Mouse (Mus musculus) midbrain, embryonic 15.5 days (tissue): ENCODE results near the gene Esrrb. TPM values are rescaled to one million over a fixed set of nuclear protein-coding genes. Genes with fewer than 3 reads are reported as not detected.

Experiments
- ATAC-seq: fragments of 200-750 bp; cut with Nextera tagmentation; replicated peaks from 2 replicates; pipeline ENCODE4 v1.8.0; 2017; ENCODE audit warnings: moderate TSS enrichment
- H3K27ac ChIP-seq: fragments of 300-500 bp; sonication (generic); 2 replicates; pipeline ENCODE4 v1.5.1; 2015; ENCODE audit warnings: mild to moderate bottlenecking, inconsistent platforms
- H3K27me3 ChIP-seq: fragments of 300-500 bp; sonication (generic); replicated peaks from 2 replicates; pipeline ENCODE4 v1.6.1; 2015; ENCODE audit warnings: inconsistent platforms
- H3K36me3 ChIP-seq: fragments of 300-500 bp; sonication (generic); replicated peaks from 2 replicates; pipeline ENCODE4 v1.6.1; 2015; ENCODE audit warnings: inconsistent platforms
- H3K4me1 ChIP-seq: fragments of 300-500 bp; sonication (generic); 2 replicates; pipeline ENCODE4 v1.6.1; 2015; ENCODE audit warnings: inconsistent platforms
- H3K4me2 ChIP-seq: fragments of 300-500 bp; sonication (generic); 2 replicates; pipeline ENCODE4 v1.6.1; 2015; ENCODE audit warnings: inconsistent platforms, mild to moderate bottlenecking, moderate library complexity
- H3K4me3 ChIP-seq: fragments of 300-500 bp; sonication (generic); 2 replicates; pipeline ENCODE4 v1.5.1; 2015; ENCODE audit warnings: mild to moderate bottlenecking, inconsistent platforms
- H3K9ac ChIP-seq: fragments of 300-500 bp; sonication (generic); 2 replicates; pipeline ENCODE4 v1.6.1; 2015; ENCODE audit warnings: mild to moderate bottlenecking, inconsistent platforms
- H3K9me3 ChIP-seq: fragments of 300-500 bp; sonication (generic); 2 replicates; pipeline ENCODE4 v1.6.1; 2016; ENCODE audit warnings: inconsistent platforms
- WGBS: fragments of 180-500 bp; shearing (Covaris S2); methylation state at CpG from one replicate; pipeline ENCODE4 v1.1.7; 2015; ENCODE audit warnings: mixed read lengths; 5-methylcytosine and 5-hydroxymethylcytosine counted together
- polyA plus RNA-seq: library from polyadenylated mRNA; unstranded; fragments of >200 nt; fragmentation: Nextera tagmentation; extraction: Ambion mirVana; gene quantifications from 2 replicates; pipeline ENCODE4 v1.2.1, GENCODE M21; 2015

Esrrb gene
- polyA plus RNA-seq: 4.6 and 5.5 TPM in 2 replicates

DNA sequence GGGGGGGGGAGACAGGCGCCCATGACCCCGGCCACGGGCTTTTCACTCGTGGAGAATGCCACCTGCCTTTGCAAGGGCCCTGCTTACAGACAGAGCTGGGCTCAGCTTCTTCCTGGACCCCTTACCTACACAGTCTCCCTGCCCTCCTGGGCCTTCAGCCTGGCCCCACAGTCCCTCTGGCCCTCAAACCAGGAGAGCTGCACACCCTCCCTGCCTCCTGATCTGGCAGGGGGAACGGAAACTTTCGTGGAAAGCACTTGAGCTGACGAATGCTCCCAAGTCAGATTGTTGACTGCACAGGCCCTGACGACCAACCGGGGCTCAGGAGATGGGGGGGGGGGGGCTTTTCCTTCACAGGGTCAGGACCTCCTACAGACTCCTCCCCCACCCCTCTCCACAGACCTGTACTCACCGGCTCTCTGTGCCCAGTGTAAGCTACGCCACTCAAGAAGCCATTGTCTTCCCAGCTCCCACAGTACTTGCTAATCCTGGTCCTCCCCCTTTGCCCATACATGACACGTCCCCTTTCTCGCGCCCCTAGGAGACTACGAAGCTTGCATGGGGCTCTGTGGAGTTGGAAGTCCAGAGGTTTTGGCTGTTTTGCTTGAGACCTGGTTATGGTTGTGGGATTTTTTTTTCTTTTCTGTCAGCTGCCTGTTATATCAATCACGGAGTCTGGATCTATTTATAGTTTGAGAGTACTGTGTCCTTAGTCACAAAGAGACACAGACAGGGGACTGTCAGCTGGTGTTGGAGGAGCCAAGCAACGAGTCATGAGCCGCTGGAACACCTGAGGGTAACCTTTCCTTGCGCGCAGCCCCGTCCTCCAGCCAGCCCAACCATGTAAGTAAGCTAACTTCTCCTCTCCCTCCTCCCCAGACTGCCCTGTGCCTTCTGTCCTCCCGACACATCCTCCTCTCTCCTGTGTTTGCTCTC, at the start of gene Esrrb:
Gene Esrrb, plus strand, starts transcription at position 422 of the 936 bp plus-strand sequence.
- Histone ChIP-seq H3K9ac (no peak within 1 kb of the TSS), H3K9me3 (no peaks in the 10 kb centered on the region), H3K27me3 (0 out of 2 replicates have a peak, but pooled peaks cover 6% of the 10 kb centered on the region), H3K36me3 (no peaks in the 10 kb centered on the region), H3K4me2 (no peak within 1 kb of the TSS), H3K4me3 (no peak within 1 kb of the TSS), H3K27ac (no peak within 1 kb of the TSS), H3K4me1 (peaks cover 38% of the 10 kb centered on the region)
- peak; percentile 50; the same call in 1 of the 2 replicates for ATAC-seq
- 28% methylated on average over 22 of the region's 22 CpGs for WGBS

GRCm38 (mm10) chr12:86320629-86321028, 40.3 kb upstream of the Esrrb start:
- Histone ChIP-seq H3K9me3 (no peaks in the 10 kb centered on the region), H3K4me2 (no peak overlapping the region), H3K27me3 (peaks cover 6% of the 10 kb centered on the region; the same call in 1 of the 2 replicates), H3K9ac (no peak overlapping the region), H3K4me3 (no peak overlapping the region), H3K4me1 (no peaks in the 10 kb centered on the region), H3K27ac (no peak overlapping the region), H3K36me3 (no peaks in the 10 kb centered on the region)
- no peak for ATAC-seq
- WGBS: 27% methylated on average over 12 of the region's 12 CpGs

GRCm38 (mm10) chr12:86324297-86324696, 36.6 kb upstream of the Esrrb start:
- H3K4me3 ChIP-seq: no peak overlapping the region
- WGBS: 39% methylated on average over 3 of the region's 3 CpGs
- H3K27ac ChIP-seq: no peak overlapping the region
- no peak overlapping the region for H3K9ac ChIP-seq
- H3K4me2 ChIP-seq: no peak overlapping the region
- peaks cover 2% of the 10 kb centered on the region for H3K27me3 ChIP-seq
- H3K4me1 ChIP-seq: no peaks in the 10 kb centered on the region
- H3K36me3 ChIP-seq: no peaks in the 10 kb centered on the region
- ATAC-seq: no peak
- no peaks in the 10 kb centered on the region for H3K9me3 ChIP-seq

GRCm38 (mm10) chr12:86329813-86330212, 31.1 kb upstream of the Esrrb start:
- peaks cover 3% of the 10 kb centered on the region; the same call in 1 of the 2 replicates for H3K27me3 ChIP-seq
- WGBS: 57% methylated on average over 4 of the region's 4 CpGs
- no peaks in the 10 kb centered on the region for H3K36me3 ChIP-seq
- no peak overlapping the region for H3K4me3 ChIP-seq
- no peak overlapping the region for H3K27ac ChIP-seq
- no peak overlapping the region for H3K9ac ChIP-seq
- no peaks in the 10 kb centered on the region for H3K9me3 ChIP-seq
- no peak for ATAC-seq
- H3K4me2 ChIP-seq: no peak overlapping the region
- peaks cover 7% of the 10 kb centered on the region; the same call in 1 of the 2 replicates for H3K4me1 ChIP-seq

GRCm38 (mm10) chr12:86330684-86331083, 30.2 kb upstream of the Esrrb start:
- no peaks in the 10 kb centered on the region for H3K36me3 ChIP-seq
- 62% methylated on average over 9 of the region's 9 CpGs for WGBS
- H3K27ac ChIP-seq: no peak overlapping the region
- peaks cover 7% of the 10 kb centered on the region; the same call in 1 of the 2 replicates for H3K4me1 ChIP-seq
- no peaks in the 10 kb centered on the region for H3K9me3 ChIP-seq
- no peak overlapping the region for H3K9ac ChIP-seq
- no peak overlapping the region for H3K4me3 ChIP-seq
- peaks cover 3% of the 10 kb centered on the region; the same call in 1 of the 2 replicates for H3K27me3 ChIP-seq
- H3K4me2 ChIP-seq: no peak overlapping the region
- ATAC-seq: no peak

DNA sequence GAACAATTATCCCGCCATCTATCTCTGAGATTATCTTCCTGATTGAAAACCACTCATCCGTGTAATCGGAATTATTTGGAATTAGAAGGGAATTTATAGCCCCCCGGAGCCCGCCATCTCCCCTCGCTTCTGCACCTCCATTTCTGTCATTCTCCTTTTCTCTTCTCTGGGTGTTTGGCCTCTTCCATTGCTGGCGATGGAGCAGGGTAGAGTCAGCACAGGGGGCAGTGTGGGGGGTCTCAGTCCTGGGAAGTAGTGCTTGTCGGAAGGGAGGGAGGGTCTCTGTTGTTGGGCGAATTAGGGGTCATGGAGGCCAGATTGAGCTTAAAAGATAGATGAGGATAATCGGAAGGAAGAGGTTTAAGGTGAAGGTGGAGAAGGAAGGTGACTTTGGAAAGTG, 29.7 kb upstream of the Esrrb start:
- Histone ChIP-seq H3K27ac (no peak overlapping the region), H3K4me1 (peaks cover 7% of the 10 kb centered on the region; the same call in 1 of the 2 replicates), H3K4me3 (no peak overlapping the region), H3K36me3 (no peaks in the 10 kb centered on the region), H3K9ac (no peak overlapping the region), H3K4me2 (no peak overlapping the region), H3K27me3 (peaks cover 3% of the 10 kb centered on the region; the same call in 1 of the 2 replicates), H3K9me3 (no peaks in the 10 kb centered on the region)
- ATAC-seq: no peak
- 44% methylated on average over 10 of the region's 10 CpGs for WGBS

DNA sequence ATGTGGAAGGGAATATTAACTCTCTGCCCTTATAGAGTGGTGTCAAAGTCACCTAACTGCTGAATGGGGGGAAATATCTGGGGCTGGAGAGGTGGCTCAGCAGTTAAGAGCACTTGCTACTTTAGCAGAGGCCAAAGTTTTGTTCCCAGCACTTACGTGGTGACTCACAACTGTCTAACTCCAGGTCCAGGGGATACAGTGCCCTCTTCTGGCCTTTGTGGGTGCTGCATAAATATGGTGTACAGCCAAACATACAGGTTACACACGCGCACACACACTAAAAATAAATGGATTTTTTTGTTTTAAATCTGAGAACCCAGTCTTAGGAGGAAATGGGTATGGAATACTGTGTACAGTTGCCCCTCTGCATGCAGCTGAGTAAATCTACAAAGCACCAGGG, 24.7 kb upstream of the Esrrb start:
- Histone ChIP-seq H3K4me1 (peaks cover 1% of the 10 kb centered on the region; the same call in 1 of the 2 replicates), H3K27ac (no peak overlapping the region), H3K4me2 (no peak overlapping the region), H3K9ac (no peak overlapping the region), H3K27me3 (0 out of 2 replicates have a peak, but pooled peaks cover 3% of the 10 kb centered on the region), H3K4me3 (no peak overlapping the region), H3K9me3 (no peaks in the 10 kb centered on the region), H3K36me3 (no peaks in the 10 kb centered on the region)
- no peak for ATAC-seq
- 94% methylated on average over 3 of the region's 3 CpGs for WGBS

DNA sequence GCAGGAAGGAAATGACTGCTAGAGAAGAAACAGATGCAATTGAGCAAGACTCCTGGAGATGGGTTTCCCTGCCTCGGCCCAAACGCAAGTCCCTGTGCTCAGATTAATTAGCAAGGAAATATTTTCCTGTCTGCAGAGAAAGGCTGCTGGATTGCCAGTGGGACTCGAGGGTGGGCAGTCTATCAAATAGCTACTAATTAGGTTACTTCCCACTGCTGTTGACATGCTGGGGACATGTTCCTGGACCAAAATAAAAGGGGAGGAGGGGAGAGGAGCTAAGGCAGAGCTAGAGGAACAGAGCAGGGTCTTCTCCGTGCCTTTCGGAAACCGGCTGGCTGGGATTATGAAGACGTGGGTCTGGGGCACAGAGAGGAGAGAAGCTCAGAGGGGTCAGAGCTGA, 24.0 kb upstream of the Esrrb start:
- Histone ChIP-seq H3K36me3 (no peaks in the 10 kb centered on the region), H3K9ac (no peak overlapping the region), H3K4me3 (no peak overlapping the region), H3K4me2 (no peak overlapping the region), H3K9me3 (no peaks in the 10 kb centered on the region), H3K27ac (no peak overlapping the region), H3K4me1 (no peaks in the 10 kb centered on the region), H3K27me3 (0 out of 2 replicates have a peak, but pooled peaks cover 3% of the 10 kb centered on the region)
- WGBS: 52% methylated on average over 7 of the region's 7 CpGs
- no peak for ATAC-seq

DNA sequence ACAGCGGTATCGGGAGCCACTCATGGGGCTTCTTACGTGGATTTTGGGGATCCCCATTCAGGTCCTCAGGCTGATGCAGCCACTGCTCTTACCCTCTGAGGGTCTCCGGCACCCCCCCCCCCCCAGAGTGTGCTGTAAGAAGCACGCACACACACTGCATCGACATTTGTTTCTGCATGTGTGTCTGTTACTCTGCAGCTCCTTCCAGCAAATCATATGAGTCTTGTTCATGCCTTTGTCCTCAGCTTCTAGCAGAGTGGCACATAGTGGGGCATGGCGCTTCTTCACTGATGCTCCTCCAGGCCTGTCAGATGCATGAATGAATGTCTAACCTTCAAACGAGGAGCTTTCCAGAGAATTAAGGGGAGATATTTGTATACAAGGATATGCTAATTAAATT, 11.4 kb upstream of the Esrrb start:
- Histone ChIP-seq H3K27ac (no peak overlapping the region), H3K4me1 (peaks cover 8% of the 10 kb centered on the region), H3K9ac (no peak overlapping the region), H3K4me3 (no peak overlapping the region), H3K27me3 (0 out of 2 replicates have a peak, but pooled peaks cover 3% of the 10 kb centered on the region), H3K9me3 (no peaks in the 10 kb centered on the region), H3K4me2 (no peak overlapping the region), H3K36me3 (no peaks in the 10 kb centered on the region)
- 68% methylated on average over 8 of the region's 8 CpGs for WGBS
- no peak for ATAC-seq

GRCm38 (mm10) chr12:86359406-86359805, 1.5 kb upstream of the Esrrb start:
- 70% methylated on average over 6 of the region's 6 CpGs for WGBS
- no peak overlapping the region for H3K27ac ChIP-seq
- H3K9me3 ChIP-seq: no peaks in the 10 kb centered on the region
- H3K4me3 ChIP-seq: no peak overlapping the region
- no peak overlapping the region for H3K9ac ChIP-seq
- H3K36me3 ChIP-seq: no peaks in the 10 kb centered on the region
- H3K27me3 ChIP-seq: 0 out of 2 replicates have a peak, but pooled peaks cover 6% of the 10 kb centered on the region
- no peak for ATAC-seq
- no peak overlapping the region for H3K4me2 ChIP-seq
- peaks cover 22% of the 10 kb centered on the region for H3K4me1 ChIP-seq

DNA sequence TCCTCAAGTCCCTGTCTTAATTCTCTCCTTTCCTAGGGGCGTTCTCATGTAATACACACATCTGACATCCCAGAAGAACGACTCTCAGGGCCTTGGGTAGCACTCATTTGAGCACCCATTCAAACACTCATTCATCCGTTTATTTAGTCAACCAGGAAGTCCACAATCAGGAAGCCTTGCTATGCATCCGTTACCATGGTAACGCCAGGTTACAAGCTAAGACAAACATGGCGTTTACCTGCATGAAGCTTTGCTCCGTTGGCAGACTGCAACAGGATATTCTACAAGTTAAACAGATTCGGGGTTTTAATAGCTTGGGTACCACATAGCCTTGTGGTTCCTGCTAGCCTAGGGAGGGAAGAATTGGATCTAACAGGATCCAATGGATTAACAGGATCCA, 1.0 kb upstream of the Esrrb start:
- 0 out of 2 replicates have a peak, but pooled peaks cover 6% of the 10 kb centered on the region for H3K27me3 ChIP-seq
- ATAC-seq: no peak
- no peak overlapping the region for H3K4me3 ChIP-seq
- no peaks in the 10 kb centered on the region for H3K36me3 ChIP-seq
- no peak overlapping the region for H3K9ac ChIP-seq
- H3K4me1 ChIP-seq: peaks cover 27% of the 10 kb centered on the region
- H3K9me3 ChIP-seq: no peaks in the 10 kb centered on the region
- no peak overlapping the region for H3K4me2 ChIP-seq
- H3K27ac ChIP-seq: no peak overlapping the region
- 75% methylated on average over 8 of the region's 8 CpGs for WGBS

DNA sequence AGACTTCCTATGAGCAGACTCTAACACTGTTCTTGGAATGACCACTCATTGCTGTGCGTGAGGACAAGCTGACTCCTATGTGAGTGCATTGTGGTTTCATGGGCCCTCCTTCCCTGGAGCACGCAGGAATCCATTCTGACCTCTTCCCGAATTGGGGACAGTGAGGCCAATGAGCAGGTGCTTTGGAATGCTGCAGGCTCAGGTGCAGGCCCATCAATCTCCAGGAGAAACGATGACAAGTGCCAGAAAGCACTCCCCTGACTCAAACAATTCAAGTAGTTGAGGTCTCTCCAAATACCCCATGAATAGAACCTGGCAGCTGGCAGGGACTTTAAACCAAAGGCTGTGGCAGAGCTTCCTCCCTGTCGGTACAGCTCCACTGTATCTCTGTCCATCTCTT, 3.4 kb downstream of the Esrrb start:
- Histone ChIP-seq H3K4me2 (no peak overlapping the region), H3K27me3 (0 out of 2 replicates have a peak, but pooled peaks cover 6% of the 10 kb centered on the region), H3K27ac (0 out of 2 replicates have a peak overlapping the region, but pooled peaks have one; percentile 5), H3K9me3 (no peaks in the 10 kb centered on the region), H3K36me3 (no peaks in the 10 kb centered on the region), H3K4me1 (peaks cover 41% of the 10 kb centered on the region), H3K9ac (no peak overlapping the region), H3K4me3 (no peak overlapping the region)
- no peak for ATAC-seq
- WGBS: 12% methylated on average over 5 of the region's 5 CpGs
